Mouse (Mus musculus): Measurements from ENCODE around the gene March9. TPM values are rescaled to one million over a fixed set of nuclear protein-coding genes. Genes with fewer than 3 reads are reported as not detected.

Gene March9
- polyA plus RNA-seq, 1 experiment from 2014 or later, result 2.0 TPM

GRCm38 (mm10) chr10:127083292-127083914 lies 23.4 kb upstream of the March9 start:
- no peak overlapping the region for H3K4me2 ChIP-seq (replicated peaks; ENCODE audit: low read depth, low read length)
- H3K27ac ChIP-seq (ENCODE audit: low read length), result no peak overlapping the region
- H3K9ac ChIP-seq (replicated peaks; ENCODE audit: low read depth, low read length), result no peak overlapping the region
- WGBS, result 24% methylated on average over 8 of the region's 8 CpGs
- H3K4me1 ChIP-seq (ENCODE audit: control insufficient read depth, insufficient read depth, low read length), result peaks cover 22% of the 10 kb centered on the region
- peaks cover 29% of the 10 kb centered on the region for H3K27me3 ChIP-seq (ENCODE audit: control insufficient read depth, insufficient read depth, low read length)
- no peaks in the 10 kb centered on the region for H3K36me3 ChIP-seq (ENCODE audit: control insufficient read depth, insufficient read depth, low read length)
- no peaks in the 10 kb centered on the region for H3K9me3 ChIP-seq (ENCODE audit: control insufficient read depth, low read depth, low read length)
- H3K4me3 ChIP-seq (ENCODE audit: low read depth, low read length), result no peak overlapping the region
- no peak for ATAC-seq (ENCODE audit: insufficient number of reproducible peaks, insufficient read depth, low FRiP score, low read depth)

- Histone ChIP-seq H3K4me2 (replicated peaks; ENCODE audit: low read depth, low read length) (peak overlapping the region; percentile 40; the same call in 1 of the 2 replicates), H3K27me3 (ENCODE audit: control insufficient read depth, insufficient read depth, low read length) (peaks cover 40% of the 10 kb centered on the region), H3K27ac (ENCODE audit: low read length) (no peak overlapping the region), H3K9ac (replicated peaks; ENCODE audit: low read depth, low read length) (no peak overlapping the region), H3K9me3 (ENCODE audit: control insufficient read depth, low read depth, low read length) (no peaks in the 10 kb centered on the region), H3K4me3 (ENCODE audit: low read depth, low read length) (no peak overlapping the region), H3K4me1 (ENCODE audit: control insufficient read depth, insufficient read depth, low read length) (peaks cover 22% of the 10 kb centered on the region), H3K36me3 (ENCODE audit: control insufficient read depth, insufficient read depth, low read length) (no peaks in the 10 kb centered on the region)
- ATAC-seq (ENCODE audit: insufficient number of reproducible peaks, insufficient read depth, low FRiP score, low read depth), result no peak
- WGBS, result 30% methylated on average over 8 of the region's 8 CpGs
These were observed 22.1 kb upstream of the March9 start for GRCm38 (mm10) chr10:127081996-127082620.

- H3K4me1 ChIP-seq (ENCODE audit: control insufficient read depth, insufficient read depth, low read length), result peaks cover 22% of the 10 kb centered on the region
- ATAC-seq (ENCODE audit: insufficient number of reproducible peaks, insufficient read depth, low FRiP score, low read depth), result no peak
- H3K9me3 ChIP-seq (ENCODE audit: control insufficient read depth, low read depth, low read length), result no peaks in the 10 kb centered on the region
- peaks cover 40% of the 10 kb centered on the region for H3K27me3 ChIP-seq (ENCODE audit: control insufficient read depth, insufficient read depth, low read length)
- H3K27ac ChIP-seq (ENCODE audit: low read length), result no peak overlapping the region
- H3K9ac ChIP-seq (replicated peaks; ENCODE audit: low read depth, low read length), result no peak overlapping the region
- H3K4me2 ChIP-seq (replicated peaks; ENCODE audit: low read depth, low read length), result peak overlapping the region; percentile 40
- no peaks in the 10 kb centered on the region for H3K36me3 ChIP-seq (ENCODE audit: control insufficient read depth, insufficient read depth, low read length)
- peak overlapping the region; percentile 22 for H3K4me3 ChIP-seq (ENCODE audit: low read depth, low read length)
- WGBS, result 4% methylated on average over 48 of the region's 48 CpGs
These were observed 21.2 kb upstream of the March9 start for GRCm38 (mm10) chr10:127080901-127081780.

GRCm38 (mm10) chr10:127079665-127080391 lies 19.8 kb upstream of the March9 start:
- WGBS, result 4% methylated on average over 52 of the region's 70 CpGs
- Histone ChIP-seq H3K27ac (ENCODE audit: low read length) (no peak overlapping the region), H3K4me3 (ENCODE audit: low read depth, low read length) (peak overlapping the region; percentile 44), H3K9ac (replicated peaks; ENCODE audit: low read depth, low read length) (peak overlapping the region; percentile 19; the same call in 1 of the 2 replicates), H3K27me3 (ENCODE audit: control insufficient read depth, insufficient read depth, low read length) (peaks cover 40% of the 10 kb centered on the region), H3K36me3 (ENCODE audit: control insufficient read depth, insufficient read depth, low read length) (no peaks in the 10 kb centered on the region), H3K4me2 (replicated peaks; ENCODE audit: low read depth, low read length) (peak overlapping the region; percentile 97), H3K9me3 (ENCODE audit: control insufficient read depth, low read depth, low read length) (no peaks in the 10 kb centered on the region), H3K4me1 (ENCODE audit: control insufficient read depth, insufficient read depth, low read length) (peaks cover 22% of the 10 kb centered on the region)
- ATAC-seq (ENCODE audit: insufficient number of reproducible peaks, insufficient read depth, low FRiP score, low read depth), result no peak

- H3K4me2 ChIP-seq (replicated peaks; ENCODE audit: low read depth, low read length), result peak overlapping the region; percentile 97
- ATAC-seq (ENCODE audit: insufficient number of reproducible peaks, insufficient read depth, low FRiP score, low read depth), result 0 out of 2 replicates have a peak, but pooled peaks have one; percentile 35
- H3K9me3 ChIP-seq (ENCODE audit: control insufficient read depth, low read depth, low read length), result no peaks in the 10 kb centered on the region
- peaks cover 40% of the 10 kb centered on the region for H3K27me3 ChIP-seq (ENCODE audit: control insufficient read depth, insufficient read depth, low read length)
- H3K27ac ChIP-seq (ENCODE audit: low read length), result no peak overlapping the region
- peak overlapping the region; percentile 19; the same call in 1 of the 2 replicates for H3K9ac ChIP-seq (replicated peaks; ENCODE audit: low read depth, low read length)
- no peaks in the 10 kb centered on the region for H3K36me3 ChIP-seq (ENCODE audit: control insufficient read depth, insufficient read depth, low read length)
- under 1% methylated on average over 30 of the region's 49 CpGs for WGBS
- peak overlapping the region; percentile 44 for H3K4me3 ChIP-seq (ENCODE audit: low read depth, low read length)
- peaks cover 22% of the 10 kb centered on the region for H3K4me1 ChIP-seq (ENCODE audit: control insufficient read depth, insufficient read depth, low read length)
These were observed 18.9 kb upstream of the March9 start for GRCm38 (mm10) chr10:127078677-127079575.

GRCm38 (mm10) chr10:127078001-127078676 lies 18.2 kb upstream of the March9 start:
- Histone ChIP-seq H3K4me3 (ENCODE audit: low read depth, low read length) (peak overlapping the region; percentile 44; the same call in 1 of the 2 replicates), H3K4me2 (replicated peaks; ENCODE audit: low read depth, low read length) (peak overlapping the region; percentile 97), H3K9me3 (ENCODE audit: control insufficient read depth, low read depth, low read length) (no peaks in the 10 kb centered on the region), H3K9ac (replicated peaks; ENCODE audit: low read depth, low read length) (no peak overlapping the region), H3K27ac (ENCODE audit: low read length) (no peak overlapping the region), H3K27me3 (ENCODE audit: control insufficient read depth, insufficient read depth, low read length) (peaks cover 40% of the 10 kb centered on the region), H3K4me1 (ENCODE audit: control insufficient read depth, insufficient read depth, low read length) (peaks cover 22% of the 10 kb centered on the region), H3K36me3 (ENCODE audit: control insufficient read depth, insufficient read depth, low read length) (no peaks in the 10 kb centered on the region)
- 5% methylated on average over 12 of the region's 12 CpGs for WGBS
- no peak for ATAC-seq (ENCODE audit: insufficient number of reproducible peaks, insufficient read depth, low FRiP score, low read depth)

GRCm38 (mm10) chr10:127077515-127077914 lies 17.5 kb upstream of the March9 start:
- H3K36me3 ChIP-seq (ENCODE audit: control insufficient read depth, insufficient read depth, low read length), result no peaks in the 10 kb centered on the region
- no peak overlapping the region for H3K4me3 ChIP-seq (ENCODE audit: low read depth, low read length)
- peaks cover 22% of the 10 kb centered on the region for H3K4me1 ChIP-seq (ENCODE audit: control insufficient read depth, insufficient read depth, low read length)
- 10% methylated on average over 10 of the region's 10 CpGs for WGBS
- no peak overlapping the region for H3K9ac ChIP-seq (replicated peaks; ENCODE audit: low read depth, low read length)
- H3K4me2 ChIP-seq (replicated peaks; ENCODE audit: low read depth, low read length), result no peak overlapping the region
- no peaks in the 10 kb centered on the region for H3K9me3 ChIP-seq (ENCODE audit: control insufficient read depth, low read depth, low read length)
- no peak for ATAC-seq (ENCODE audit: insufficient number of reproducible peaks, insufficient read depth, low FRiP score, low read depth)
- H3K27me3 ChIP-seq (ENCODE audit: control insufficient read depth, insufficient read depth, low read length), result peaks cover 35% of the 10 kb centered on the region
- no peak overlapping the region for H3K27ac ChIP-seq (ENCODE audit: low read length)
